Mouse (Mus musculus) adrenal gland (tissue): ENCODE results near the gene Foxl1.

ENCODE experiments used
- intact Hi-C: fragments of 180-260 bp; cut with DNase I; formaldehyde crosslinking; loops from one replicate; pipeline ENCODE4 v1.15.1; 2025
- long read RNA-seq, 2 experiments: library from polyadenylated mRNA; unstranded; transcript quantifications; one replicate each; pipeline ENCODE4 v2.0.0; 2020; ENCODE audit warnings: borderline replicate concordance in 1 of 2; ENCODE audit not compliant: insufficient replicate concordance in 1 of 2

Foxl1 gene
- long read RNA-seq, experiment 1 = 0 reads
- long read RNA-seq, experiment 2 = 0 reads

GRCm38 (mm10) chr8:121127756-121128375 is at the start of gene Foxl1:
Foxl1 (plus strand) TSS chr8:121127940.
- intact Hi-C loops = loop anchor here (10.0 kb wide), 1 partner anchor 107 kb away; no protein-coding TSS in a partner anchor

- intact Hi-C loops = no loop called here
Measured at GRCm38 (mm10) chr8:121078721-121079120, 49.0 kb upstream of the Foxl1 start.

- intact Hi-C loops = no loop called here
Measured at GRCm38 (mm10) chr8:121079201-121079600, 48.5 kb upstream of the Foxl1 start.

GRCm38 (mm10) chr8:121079944-121080343 is 47.8 kb upstream of the Foxl1 start:
- intact Hi-C loops = no loop called here

GRCm38 (mm10) chr8:121080361-121081090 is 47.2 kb upstream of the Foxl1 start:
- intact Hi-C loops = no loop called here

- intact Hi-C loops = no loop called here
Measured at GRCm38 (mm10) chr8:121081398-121081797, 46.3 kb upstream of the Foxl1 start.

GRCm38 (mm10) chr8:121082218-121083092 is 45.3 kb upstream of the Foxl1 start:
- intact Hi-C loops = no loop called here

GRCm38 (mm10) chr8:121083093-121083935 is 44.4 kb upstream of the Foxl1 start:
- intact Hi-C loops = no loop called here

- intact Hi-C loops = no loop called here
Measured at GRCm38 (mm10) chr8:121083936-121084209, 43.9 kb upstream of the Foxl1 start.

GRCm38 (mm10) chr8:121084210-121084951 is 43.4 kb upstream of the Foxl1 start, which contains the start of gene Foxf1:
Foxf1 (plus strand) TSS chr8:121084386.
- intact Hi-C loops = no loop called here

- intact Hi-C loops = no loop called here
Measured at GRCm38 (mm10) chr8:121085011-121085410, 42.7 kb upstream of the Foxl1 start.

GRCm38 (mm10) chr8:121085561-121085960 is 42.2 kb upstream of the Foxl1 start:
- intact Hi-C loops = no loop called here

GRCm38 (mm10) chr8:121086004-121086900 is 41.5 kb upstream of the Foxl1 start:
- intact Hi-C loops = no loop called here

- intact Hi-C loops = no loop called here
Measured at GRCm38 (mm10) chr8:121088281-121088680, 39.5 kb upstream of the Foxl1 start.

GRCm38 (mm10) chr8:121088871-121089630 is 38.7 kb upstream of the Foxl1 start:
- intact Hi-C loops = no loop called here

- intact Hi-C loops = loop anchor here (5.0 kb wide), 2 partner anchors 193 to 408 kb away; no protein-coding TSS in a partner anchor
Measured at GRCm38 (mm10) chr8:121089631-121090380, 37.9 kb upstream of the Foxl1 start.

GRCm38 (mm10) chr8:121090716-121091115 is 37.0 kb upstream of the Foxl1 start:
- intact Hi-C loops = loop anchor here (5.0 kb wide), 2 partner anchors 193 to 408 kb away; no protein-coding TSS in a partner anchor
